In genomic region chr15:88861772-88862622, GRCm38 (mm10) we compare ENCODE assay signal across 8 mouse cellular contexts. TPM values are rescaled to one million over a fixed set of nuclear protein-coding genes. Genes with fewer than 3 reads are reported as not detected.
DNase-seq lines count a peak whose midpoint lies in the region; ATAC-seq lines count a peak whose summit lies in the region.

TSS of gene Pim3 (plus strand) at chr15:88862186.

- H3K27ac ChIP-seq in hindbrain, embryonic 11.5 days (ENCODE audit: low read depth, low read length) = peak within 1 kb of the TSS; percentile 94

- H3K4me1 ChIP-seq in hindbrain, embryonic 11.5 days (replicated peaks; ENCODE audit: control insufficient read depth, insufficient read depth, low read length) = peaks cover 4% of the 10 kb centered on the region; the same call in 1 of the 2 replicates

- under 1% methylated on average over 98 of the region's 107 CpGs for WGBS in hindbrain, embryonic 11.5 days

- H3K4me3 ChIP-seq in hindbrain, embryonic 11.5 days (ENCODE audit: low read depth, low read length) = peak within 1 kb of the TSS; percentile 59

- H3K4me2 ChIP-seq in hindbrain, embryonic 11.5 days (replicated peaks; ENCODE audit: low read depth, low read length) = peak within 1 kb of the TSS; percentile 98

- H3K27me3 ChIP-seq in hindbrain, embryonic 11.5 days (ENCODE audit: control insufficient read depth, insufficient read depth, low read length) = no peaks in the 10 kb centered on the region

- ATAC-seq in hindbrain, embryonic 11.5 days (ENCODE audit: low FRiP score) = peak; percentile 87

- peak within 1 kb of the TSS; percentile 68 for H3K9ac ChIP-seq in hindbrain, embryonic 11.5 days (ENCODE audit: low read depth, low read length)

- DNase-seq in MN1 (ENCODE audit: low spot score) = peak; percentile 99
- DNase-seq in cerebellum, adult 9-10 months = peak; percentile 98
- peak; percentile 96 to 97 for DNase-seq in frontal cortex, adult 2 months (ENCODE audit: extremely low spot score in 1 of 2, low spot score in 1 of 2)
- peak; percentile 98 for DNase-seq in hindbrain, embryonic 11.5 days (ENCODE audit: low spot score)
- peak; percentile 95 to 97 for DNase-seq in layer of hippocampus, postnatal 10 days (ENCODE audit: low spot score in 2 of 2)
- peak; percentile 97 for DNase-seq in lung, postnatal 10 days
- DNase-seq in ovary, postnatal 36 days (ENCODE audit: low spot score) = peak; percentile 96
- DNase-seq in thymus, postnatal 25 days = peak; percentile 95

- no peaks in the 10 kb centered on the region for H3K36me3 ChIP-seq in hindbrain, embryonic 11.5 days (ENCODE audit: control insufficient read depth, insufficient read depth, low read length)

- no peaks in the 10 kb centered on the region for H3K9me3 ChIP-seq in hindbrain, embryonic 11.5 days (ENCODE audit: control insufficient read depth, low read length)

RNA-seq across cellular contexts. Expression of gene Pim3, which starts in this region (rescaled TPM):
- polyA plus RNA-seq in frontal cortex, adult 2 months (2012; rRNA removed) = 13.6 and 22.2 TPM in 2 replicates
- polyA plus RNA-seq in hindbrain, embryonic 11.5 days (2014; fragmentation: Nextera tagmentation; extraction: Ambion mirVana) = 31.6 and 35.6 TPM in 2 replicates
- 10 to 100 TPM; 35.7 to 39.5 TPM for total RNA-seq in layer of hippocampus, postnatal 10 days (2021)

Comparison
In these comparisons a context has a peak if more than half of its experiments do, and no peak if none do; other contexts are left out.
1. Peak in every context shown above with its lines: DNase-seq, ATAC-seq, H3K4me3 ChIP-seq and H3K27ac ChIP-seq.